Mouse (Mus musculus) liver, embryonic 15.5 days (tissue): ENCODE measurements around the gene Usp8. TPM values are rescaled to one million over a fixed set of nuclear protein-coding genes. Genes with fewer than 3 reads are reported as not detected.

ENCODE experiments used
- ATAC-seq: fragments of 200-750 bp; cut with Nextera tagmentation; 2 replicates; pipeline ENCODE4 v1.8.0; 2017; ENCODE audit warnings: moderate number of reproducible peaks, mild to moderate bottlenecking, moderate library complexity; ENCODE audit not compliant: insufficient read depth
- H3K27ac ChIP-seq: fragments of 300-500 bp; sonication (generic); replicated peaks from 2 replicates; pipeline ENCODE4 v1.5.1; 2015; ENCODE audit warnings: mild to moderate bottlenecking, inconsistent platforms
- H3K27me3 ChIP-seq: fragments of 300-500 bp; sonication (generic); 2 replicates; pipeline ENCODE4 v1.6.1; 2015; ENCODE audit warnings: mild to moderate bottlenecking, inconsistent platforms
- H3K36me3 ChIP-seq: fragments of 300-500 bp; sonication (generic); replicated peaks from 2 replicates; pipeline ENCODE4 v1.6.1; 2015; ENCODE audit warnings: moderate library complexity, mild to moderate bottlenecking, inconsistent platforms
- H3K4me1 ChIP-seq: fragments of 300-500 bp; sonication (generic); replicated peaks from 2 replicates; pipeline ENCODE4 v1.6.1; 2015; ENCODE audit warnings: inconsistent platforms
- H3K4me2 ChIP-seq: fragments of 300-500 bp; sonication (generic); 2 replicates; pipeline ENCODE4 v1.6.1; 2015; ENCODE audit warnings: moderate library complexity, mild to moderate bottlenecking, inconsistent platforms
- H3K4me3 ChIP-seq: fragments of 300-500 bp; sonication (generic); replicated peaks from 2 replicates; pipeline ENCODE4 v1.5.1; 2015; ENCODE audit warnings: mild to moderate bottlenecking, inconsistent platforms
- H3K9ac ChIP-seq: fragments of 300-500 bp; sonication (generic); 2 replicates; pipeline ENCODE4 v1.6.1; 2015; ENCODE audit warnings: moderate library complexity, mild to moderate bottlenecking, inconsistent platforms
- H3K9me3 ChIP-seq: fragments of 300-500 bp; sonication (generic); replicated peaks from 2 replicates; pipeline ENCODE4 v1.6.1; 2016; ENCODE audit warnings: inconsistent platforms
- WGBS: fragments of 180-500 bp; shearing (Covaris S2); methylation state at CpG from one replicate; pipeline ENCODE4 v1.1.7; 2015; ENCODE audit warnings: mixed read lengths; ENCODE audit not compliant: insufficient replicate concordance; 5-methylcytosine and 5-hydroxymethylcytosine counted together
- polyA plus RNA-seq: library from polyadenylated mRNA; unstranded; fragments of >200 nt; fragmentation: Nextera tagmentation; extraction: Ambion mirVana; gene quantifications from 2 replicates; pipeline ENCODE4 v1.2.1, GENCODE M21; 2015

The Usp8 gene
- polyA plus RNA-seq, 1 experiment from 2014 or later: 17.5 TPM

- H3K4me2 ChIP-seq: no peak overlapping the region
- no peak overlapping the region for H3K27ac ChIP-seq
- peaks cover 56% of the 10 kb centered on the region for H3K36me3 ChIP-seq
- no peaks in the 10 kb centered on the region for H3K27me3 ChIP-seq
- no peaks in the 10 kb centered on the region for H3K9me3 ChIP-seq
- no peak overlapping the region for H3K4me3 ChIP-seq
- ATAC-seq: no peak
- WGBS: 80% methylated on average over 2 of the region's 2 CpGs
- H3K9ac ChIP-seq: no peak overlapping the region
- no peaks in the 10 kb centered on the region for H3K4me1 ChIP-seq
These were observed 33.2 kb downstream of the Usp8 start for GRCm38 (mm10) chr2:126740314-126740713.

DNA sequence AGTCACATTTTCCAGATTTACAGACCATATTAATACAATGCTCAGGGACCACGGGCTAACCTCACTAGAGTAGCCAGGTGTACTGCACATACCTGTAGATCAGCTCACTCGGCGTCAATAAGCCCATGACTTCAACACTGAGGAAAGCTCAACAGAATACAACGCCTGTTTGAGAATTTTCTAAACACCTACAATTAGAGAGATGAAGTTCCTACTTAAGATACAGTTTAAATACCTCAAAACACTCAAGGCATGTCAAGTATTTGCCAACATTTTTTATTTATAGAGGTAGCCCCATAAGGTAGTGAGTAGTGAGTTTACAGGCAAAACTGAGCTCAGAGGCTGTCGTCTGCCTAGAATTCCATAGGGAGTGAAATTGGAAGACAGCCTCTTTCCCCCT is 36.3 kb downstream of the Usp8 start:
- Histone ChIP-seq H3K27me3 (no peaks in the 10 kb centered on the region), H3K9me3 (no peaks in the 10 kb centered on the region), H3K4me3 (no peak overlapping the region), H3K36me3 (peaks cover 62% of the 10 kb centered on the region), H3K9ac (no peak overlapping the region), H3K4me1 (no peaks in the 10 kb centered on the region), H3K27ac (no peak overlapping the region), H3K4me2 (no peak overlapping the region)
- no peak for ATAC-seq
- 74% methylated on average over 5 of the region's 5 CpGs for WGBS

- no peak overlapping the region for H3K9ac ChIP-seq
- H3K27ac ChIP-seq: no peak overlapping the region
- WGBS: 82% methylated on average over 6 of the region's 6 CpGs
- H3K36me3 ChIP-seq: peaks cover 91% of the 10 kb centered on the region
- ATAC-seq: no peak
- no peaks in the 10 kb centered on the region for H3K27me3 ChIP-seq
- H3K4me1 ChIP-seq: no peaks in the 10 kb centered on the region
- H3K4me3 ChIP-seq: no peak overlapping the region
- H3K4me2 ChIP-seq: no peak overlapping the region
- no peaks in the 10 kb centered on the region for H3K9me3 ChIP-seq
These were observed 48.5 kb downstream of the Usp8 start for GRCm38 (mm10) chr2:126755664-126756063.

- Histone ChIP-seq H3K9me3 (no peaks in the 10 kb centered on the region), H3K27ac (no peak overlapping the region), H3K36me3 (peaks cover 80% of the 10 kb centered on the region), H3K9ac (no peak overlapping the region), H3K4me2 (no peak overlapping the region), H3K4me3 (no peak overlapping the region), H3K27me3 (no peaks in the 10 kb centered on the region), H3K4me1 (no peaks in the 10 kb centered on the region)
- ATAC-seq: no peak
- 78% methylated on average over 7 of the region's 7 CpGs for WGBS
These were observed 52.2 kb downstream of the Usp8 start for GRCm38 (mm10) chr2:126759351-126759750.

DNA sequence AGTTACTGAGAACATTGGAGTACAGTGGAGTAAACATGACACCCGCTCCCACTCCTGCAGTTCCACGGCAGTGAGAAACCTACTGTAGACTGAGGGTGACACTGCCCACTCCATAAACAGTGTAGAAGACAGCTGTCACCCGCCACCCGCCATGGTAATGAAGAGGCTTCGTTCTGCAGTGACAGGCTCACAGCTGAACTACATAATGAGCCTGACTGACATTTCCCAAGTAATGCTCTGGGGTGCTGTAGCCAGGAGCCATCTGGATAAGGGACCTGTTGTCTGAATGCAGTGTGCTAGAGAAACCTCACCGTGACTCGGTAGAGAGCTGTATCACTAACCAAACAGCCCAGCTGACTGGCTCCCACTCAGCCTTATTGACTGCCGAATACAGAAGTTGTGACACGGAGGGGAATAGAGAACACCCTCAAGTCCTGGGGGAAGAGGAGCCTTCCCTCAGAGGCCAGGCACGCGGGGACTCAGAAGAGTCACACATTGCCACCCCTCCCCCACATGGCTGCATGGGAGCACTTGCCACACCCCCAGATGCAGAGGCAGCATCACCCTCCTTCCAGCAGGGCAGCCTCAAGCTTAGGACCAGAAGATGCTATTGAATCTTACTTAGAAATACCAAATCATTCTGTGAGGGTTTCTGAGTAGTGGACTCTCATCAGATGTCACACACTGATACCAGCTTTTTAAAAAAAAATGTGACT is 58.9 kb downstream of the Usp8 start:
- ATAC-seq: no peak
- 41% methylated on average over 11 of the region's 11 CpGs for WGBS
- H3K4me3 ChIP-seq: no peak overlapping the region

GRCm38 (mm10) chr2:126767599-126767998 is 60.5 kb downstream of the Usp8 start:
- Histone ChIP-seq H3K36me3 (peaks cover 3% of the 10 kb centered on the region; the same call in 1 of the 2 replicates), H3K9ac (no peak overlapping the region), H3K4me2 (no peak overlapping the region), H3K4me3 (no peak overlapping the region), H3K27ac (no peak overlapping the region), H3K9me3 (no peaks in the 10 kb centered on the region), H3K27me3 (no peaks in the 10 kb centered on the region), H3K4me1 (no peaks in the 10 kb centered on the region)
- no peak for ATAC-seq
- WGBS: 84% methylated on average over 3 of the region's 3 CpGs

More for the DNA sequence above, 58.9 kb downstream of the Usp8 start:
- Histone ChIP-seq H3K4me1 (no peaks in the 10 kb centered on the region), H3K27ac (no peak overlapping the region), H3K9ac (no peak overlapping the region), H3K27me3 (no peaks in the 10 kb centered on the region), H3K9me3 (no peaks in the 10 kb centered on the region), H3K36me3 (peaks cover 16% of the 10 kb centered on the region), H3K4me2 (no peak overlapping the region)

GRCm38 (mm10) chr2:126768194-126768593 is 61.1 kb downstream of the Usp8 start:
- no peak overlapping the region for H3K9ac ChIP-seq
- H3K4me3 ChIP-seq: no peak overlapping the region
- H3K9me3 ChIP-seq: no peaks in the 10 kb centered on the region
- 63% methylated on average over 4 of the region's 4 CpGs for WGBS
- H3K36me3 ChIP-seq: no peaks in the 10 kb centered on the region
- H3K4me1 ChIP-seq: no peaks in the 10 kb centered on the region
- H3K27ac ChIP-seq: no peak overlapping the region
- no peak for ATAC-seq
- no peaks in the 10 kb centered on the region for H3K27me3 ChIP-seq
- no peak overlapping the region for H3K4me2 ChIP-seq

- no peak for ATAC-seq
These were observed 62.5 kb downstream of the Usp8 start for GRCm38 (mm10) chr2:126769431-126770181.

DNA sequence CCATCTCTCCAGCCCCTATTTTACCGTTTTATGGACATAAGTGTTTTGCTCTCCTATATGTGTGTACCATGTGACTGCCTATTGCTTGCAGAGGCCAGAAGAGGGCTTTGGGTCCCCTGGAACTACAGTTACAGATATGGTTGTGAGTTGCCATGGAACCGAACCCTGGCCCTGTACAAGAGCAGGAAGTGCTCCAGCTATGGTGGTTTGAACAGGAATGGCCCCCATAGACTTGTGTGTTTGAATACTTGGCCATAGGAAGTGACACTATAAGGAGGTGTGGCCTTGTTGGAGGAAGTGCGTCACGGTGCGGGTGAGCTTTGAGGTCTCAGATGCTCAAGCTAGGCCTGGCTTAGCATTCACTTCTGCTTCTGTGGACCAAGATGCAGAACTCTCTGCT is 65.1 kb downstream of the Usp8 start:
- no peaks in the 10 kb centered on the region for H3K4me1 ChIP-seq
- no peaks in the 10 kb centered on the region for H3K9me3 ChIP-seq
- H3K36me3 ChIP-seq: no peaks in the 10 kb centered on the region
- ATAC-seq: no peak
- WGBS: 65% methylated on average over 5 of the region's 5 CpGs
- no peak overlapping the region for H3K9ac ChIP-seq
- no peak overlapping the region for H3K4me2 ChIP-seq
- H3K27ac ChIP-seq: no peak overlapping the region
- no peak overlapping the region for H3K4me3 ChIP-seq
- no peaks in the 10 kb centered on the region for H3K27me3 ChIP-seq

More at GRCm38 (mm10) chr2:126769431-126770181, 62.5 kb downstream of the Usp8 start:
- Histone ChIP-seq H3K4me2 (no peak overlapping the region), H3K36me3 (no peaks in the 10 kb centered on the region), H3K27me3 (no peaks in the 10 kb centered on the region), H3K4me3 (no peak overlapping the region), H3K4me1 (no peaks in the 10 kb centered on the region), H3K9ac (no peak overlapping the region), H3K27ac (no peak overlapping the region), H3K9me3 (no peaks in the 10 kb centered on the region)
- 45% methylated on average over 19 of the region's 19 CpGs for WGBS

GRCm38 (mm10) chr2:126775951-126776350 is 68.8 kb downstream of the Usp8 start:
- no peak overlapping the region for H3K27ac ChIP-seq
- H3K27me3 ChIP-seq: no peaks in the 10 kb centered on the region
- H3K9me3 ChIP-seq: no peaks in the 10 kb centered on the region
- no peak overlapping the region for H3K9ac ChIP-seq
- H3K36me3 ChIP-seq: no peaks in the 10 kb centered on the region
- no peak for ATAC-seq
- H3K4me1 ChIP-seq: no peaks in the 10 kb centered on the region
- 45% methylated on average over 4 of the region's 4 CpGs for WGBS
- H3K4me2 ChIP-seq: no peak overlapping the region
- no peak overlapping the region for H3K4me3 ChIP-seq

- Histone ChIP-seq H3K27me3 (no peaks in the 10 kb centered on the region), H3K9me3 (no peaks in the 10 kb centered on the region), H3K4me3 (no peak overlapping the region), H3K4me1 (no peaks in the 10 kb centered on the region), H3K36me3 (no peaks in the 10 kb centered on the region), H3K9ac (no peak overlapping the region), H3K27ac (no peak overlapping the region), H3K4me2 (no peak overlapping the region)
- WGBS: 37% methylated on average over 1 of the region's 1 CpGs
- ATAC-seq: no peak
These were observed 69.3 kb downstream of the Usp8 start for GRCm38 (mm10) chr2:126776416-126776815.
